Mouse (Mus musculus): ENCODE data around the gene Dph7.
"Not testable (repeated sequence)": the region's sequence is repeated elsewhere in the genome, so short reads cannot be mapped to it uniquely, and the experiment has no call there.

Dph7 gene

GRCm38 (mm10) chr2:24962304-24963000 lies at the start of gene Dph7:
TSS of gene Dph7 (plus strand) at chr2:24962400.
- DNase-seq (ENCODE audit: low spot score), result peak; percentile 89

GRCm38 (mm10) chr2:24912589-24912988 lies 49.6 kb upstream of the Dph7 start:
- no peak for DNase-seq (ENCODE audit: low spot score)

DNA sequence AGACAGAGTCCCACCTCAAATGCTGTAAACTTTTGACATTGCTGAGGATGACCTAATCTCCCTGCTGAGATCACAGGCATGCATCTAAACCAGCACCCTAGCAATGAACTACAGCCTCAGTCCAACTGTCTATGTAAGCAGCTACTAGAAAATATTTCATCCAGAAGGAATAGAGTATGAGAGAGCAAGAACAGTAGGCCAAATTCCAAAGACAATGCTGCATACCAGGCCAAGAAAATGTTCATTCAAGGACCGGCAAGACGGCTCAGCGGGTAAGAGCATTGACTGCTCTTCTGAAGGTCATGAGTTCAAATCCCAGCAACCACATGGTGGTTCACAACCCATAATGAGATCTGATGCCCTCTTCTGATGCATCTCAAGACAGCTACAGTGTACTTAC lies 47.4 kb upstream of the Dph7 start:
- no peak for DNase-seq (ENCODE audit: low spot score)

DNA sequence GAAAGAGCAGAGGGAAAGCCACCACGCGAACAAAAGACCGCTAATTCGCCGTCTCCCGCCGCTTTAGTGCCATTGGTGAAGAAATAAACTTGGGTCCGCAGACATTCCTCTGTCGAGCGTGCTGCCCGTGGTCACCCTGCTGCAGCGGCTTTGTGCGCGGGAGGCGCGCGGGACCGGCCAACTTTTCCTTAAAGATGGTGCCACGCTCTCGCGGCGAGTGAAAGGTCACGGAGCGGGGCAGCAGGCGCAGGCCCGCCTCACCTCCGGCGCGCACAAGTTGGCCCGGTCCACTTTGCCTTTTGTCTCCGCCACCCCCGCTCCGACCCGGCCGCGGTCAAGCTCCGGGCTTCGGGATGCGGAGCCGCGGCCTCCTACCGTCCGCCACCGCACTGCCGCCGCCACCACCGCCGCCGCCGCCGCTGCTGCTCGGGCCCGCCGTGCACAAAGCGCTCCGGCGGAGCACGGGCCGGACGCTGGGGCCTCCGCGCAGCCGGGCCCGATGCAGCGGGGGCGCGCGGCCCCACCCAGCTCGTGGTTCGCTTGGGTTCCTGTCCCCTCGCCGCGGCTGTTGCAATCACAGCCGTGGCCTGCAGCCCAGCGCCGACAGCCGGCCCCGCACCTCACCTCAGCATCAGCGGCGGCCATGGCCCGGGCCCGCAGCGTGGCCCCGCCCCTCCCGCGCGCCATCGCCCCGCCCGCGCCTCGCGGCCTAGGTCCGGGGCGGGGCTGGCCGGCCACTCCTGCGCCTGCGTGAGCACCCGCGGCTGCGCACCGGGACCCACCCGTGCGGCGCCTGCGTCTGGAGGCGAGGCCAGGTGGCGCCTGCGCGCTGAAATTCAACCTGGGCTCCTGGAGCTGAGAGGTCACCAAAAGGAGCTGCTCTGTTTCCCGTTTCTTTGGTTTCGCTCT lies 43.0 kb upstream of the Dph7 start, which contains the start of gene Ehmt1:
Ehmt1 (minus strand) TSS at position 685 of the 909 bp plus-strand sequence.
- DNase-seq (ENCODE audit: low spot score), result peak; percentile 94

GRCm38 (mm10) chr2:24919839-24920175 lies 42.4 kb upstream of the Dph7 start:
- no peak for DNase-seq (ENCODE audit: low spot score)

GRCm38 (mm10) chr2:24923561-24923960 lies 38.6 kb upstream of the Dph7 start:
- DNase-seq (ENCODE audit: low spot score), result no peak

- no peak for DNase-seq (ENCODE audit: low spot score)
Observed at GRCm38 (mm10) chr2:24925284-24925683, 36.9 kb upstream of the Dph7 start.

DNA sequence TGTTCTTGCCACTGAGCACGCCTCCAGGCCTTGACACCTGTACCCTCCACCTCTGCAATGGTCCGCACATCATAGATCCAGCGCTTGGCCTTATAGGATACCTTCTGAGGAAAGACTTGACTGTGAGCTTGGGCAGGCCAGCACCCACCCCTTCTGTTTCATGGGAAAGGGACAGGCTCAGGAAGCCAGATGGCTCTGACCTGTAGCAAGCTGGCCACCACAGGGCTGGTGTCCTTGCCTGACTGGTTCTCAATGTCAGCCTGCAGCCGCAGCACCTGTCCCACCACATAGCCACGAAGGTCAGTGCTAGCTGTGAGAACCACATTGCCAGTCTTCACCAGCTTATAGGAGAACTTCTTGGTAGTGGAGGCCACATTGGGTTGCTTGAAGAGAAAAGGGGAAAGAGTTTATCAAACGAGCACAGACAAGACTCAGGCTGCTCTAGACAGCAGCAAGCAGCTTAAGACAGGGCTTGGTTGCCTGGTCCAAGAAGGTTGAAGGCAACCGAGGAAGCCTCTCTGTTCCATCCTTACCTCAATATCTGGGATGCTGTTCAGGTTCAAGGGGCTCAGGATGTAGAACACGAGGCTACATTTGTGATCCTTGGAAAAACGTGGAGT lies 35.7 kb upstream of the Dph7 start:
- no peak for DNase-seq (ENCODE audit: low spot score)

DNA sequence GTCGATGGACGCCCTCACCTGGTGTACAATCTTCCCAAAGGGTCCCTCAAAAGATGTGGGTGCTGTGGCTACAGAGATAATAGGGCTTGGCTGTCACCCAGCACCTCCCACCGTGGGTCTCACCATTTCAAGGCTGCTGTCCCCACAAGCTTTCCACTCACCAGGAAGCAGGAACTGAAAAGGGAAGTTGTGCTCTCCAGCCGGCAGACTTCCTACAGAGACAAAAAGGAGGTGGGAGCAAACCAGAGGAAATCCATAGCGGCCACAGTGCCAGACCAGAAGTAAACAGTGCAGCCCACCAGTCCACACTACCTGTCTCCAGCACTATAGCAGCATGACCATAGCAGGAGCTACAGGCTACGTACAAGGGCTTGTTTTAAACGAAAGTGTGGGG lies 35.2 kb upstream of the Dph7 start:
- no peak for DNase-seq (ENCODE audit: low spot score)

GRCm38 (mm10) chr2:24927810-24928479 lies 34.3 kb upstream of the Dph7 start:
- no peak for DNase-seq (ENCODE audit: low spot score)

DNA sequence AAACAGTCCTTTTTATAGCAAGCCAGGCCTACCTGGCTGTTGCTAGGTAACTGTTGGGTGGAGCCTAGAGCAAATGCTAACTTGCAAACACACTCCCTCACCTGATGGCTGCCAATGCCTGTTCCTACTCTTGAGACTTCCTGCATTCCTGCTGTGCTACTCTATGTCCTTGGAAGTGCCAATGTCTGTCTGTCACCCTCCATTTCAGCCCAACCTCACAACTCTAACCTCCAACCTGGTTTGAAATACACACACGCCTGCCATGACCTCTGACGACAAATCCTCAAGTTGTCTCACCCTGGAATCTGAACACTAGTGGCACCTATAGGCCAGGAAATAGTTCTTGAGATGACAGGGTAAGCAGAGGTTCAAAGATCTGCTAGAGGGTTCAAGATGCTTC lies 33.1 kb upstream of the Dph7 start:
- no peak for DNase-seq (ENCODE audit: low spot score)

GRCm38 (mm10) chr2:24929593-24929992 lies 32.6 kb upstream of the Dph7 start:
- no peak for DNase-seq (ENCODE audit: low spot score)

- no peak for DNase-seq (ENCODE audit: low spot score)
Observed at GRCm38 (mm10) chr2:24934441-24934963, 27.7 kb upstream of the Dph7 start.

DNA sequence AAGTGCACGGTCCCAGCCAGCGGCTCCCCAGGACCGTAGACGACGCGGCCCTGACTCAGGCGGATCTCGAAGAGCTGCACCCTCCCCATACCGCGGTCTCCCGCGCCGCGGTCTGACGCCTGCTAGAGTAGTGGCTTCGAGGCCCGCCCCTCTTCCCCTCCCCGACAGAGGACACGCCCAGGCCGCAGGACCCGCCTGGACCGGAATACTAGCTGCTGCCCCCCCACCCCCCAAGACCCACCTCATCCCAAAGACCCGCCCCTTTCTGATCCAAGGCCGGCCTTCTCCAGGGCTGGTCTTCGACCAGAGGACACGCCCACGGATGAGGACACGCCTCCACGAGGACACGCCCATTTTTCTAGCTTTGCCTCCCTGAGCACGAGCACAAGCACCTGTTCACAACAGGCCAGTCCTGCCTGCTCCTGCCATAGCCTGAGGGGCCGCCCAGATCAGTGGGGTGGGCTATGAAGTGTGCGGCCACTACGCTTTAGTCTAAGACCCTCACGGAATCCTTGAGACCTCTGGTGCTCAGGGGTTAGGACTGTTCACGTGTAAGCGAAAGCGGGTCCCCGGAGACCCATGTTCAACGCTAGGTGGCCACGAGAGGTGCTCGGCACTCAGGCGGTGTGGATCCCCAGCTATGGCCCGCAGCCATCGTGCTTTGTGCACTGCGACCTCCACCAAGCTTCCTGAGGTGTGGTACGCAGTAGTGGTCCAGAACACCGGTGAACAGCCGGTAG lies 27.0 kb upstream of the Dph7 start, which contains the start of gene Arrdc1:
Arrdc1 (minus strand) TSS at position 196 of the 740 bp plus-strand sequence.
- DNase-seq (ENCODE audit: low spot score), result peak; percentile 89

GRCm38 (mm10) chr2:24942092-24942491 lies 20.1 kb upstream of the Dph7 start:
- DNase-seq (ENCODE audit: low spot score), result no peak

- not testable (repeated sequence) for DNase-seq (ENCODE audit: low spot score)
Observed at GRCm38 (mm10) chr2:24944304-24944703, 17.9 kb upstream of the Dph7 start.

- peak; percentile 97 for DNase-seq (ENCODE audit: low spot score)
Observed at GRCm38 (mm10) chr2:24949421-24950188, 12.6 kb upstream of the Dph7 start, which contains the start of gene Zmynd19. TSS of gene Zmynd19 (plus strand) at chr2:24949792.

DNA sequence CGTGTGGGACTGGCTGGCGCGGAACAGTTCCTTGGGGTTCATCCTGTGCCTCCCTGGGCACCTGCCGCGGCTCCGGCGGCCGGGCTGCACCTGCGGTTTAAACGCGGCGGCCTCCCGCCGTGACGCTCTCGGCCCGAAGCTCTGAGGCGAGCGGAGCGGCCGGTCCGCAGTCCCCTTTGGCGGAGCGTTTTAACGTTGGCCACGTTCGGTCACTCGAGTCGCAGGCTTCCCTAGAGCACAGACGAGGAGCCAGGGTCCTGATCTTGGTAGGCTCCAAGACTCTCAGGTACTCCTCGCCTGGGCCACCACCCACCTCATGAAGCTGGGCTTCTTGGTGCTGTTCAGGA lies 12.0 kb upstream of the Dph7 start:
- no peak for DNase-seq (ENCODE audit: low spot score)

- DNase-seq (ENCODE audit: low spot score), result no peak
Observed at GRCm38 (mm10) chr2:24952537-24953055, 9.6 kb upstream of the Dph7 start.

GRCm38 (mm10) chr2:24960910-24961309 lies 1.3 kb upstream of the Dph7 start:
- DNase-seq (ENCODE audit: low spot score), result no peak

Measured in layer of hippocampus, adult 11-12 months (tissue).